Mouse (Mus musculus) CD4-positive helper T cell, adult 2 months (primary cell): ENCODE measurements around the gene Scrn3.

Experiments
- DNase-seq: peaks from one replicate; pipeline ENCODE4 v3.0.0-alpha.2; 2012; ENCODE audit warnings: low read depth, missing footprints, low spot score

Scrn3 gene

DNA sequence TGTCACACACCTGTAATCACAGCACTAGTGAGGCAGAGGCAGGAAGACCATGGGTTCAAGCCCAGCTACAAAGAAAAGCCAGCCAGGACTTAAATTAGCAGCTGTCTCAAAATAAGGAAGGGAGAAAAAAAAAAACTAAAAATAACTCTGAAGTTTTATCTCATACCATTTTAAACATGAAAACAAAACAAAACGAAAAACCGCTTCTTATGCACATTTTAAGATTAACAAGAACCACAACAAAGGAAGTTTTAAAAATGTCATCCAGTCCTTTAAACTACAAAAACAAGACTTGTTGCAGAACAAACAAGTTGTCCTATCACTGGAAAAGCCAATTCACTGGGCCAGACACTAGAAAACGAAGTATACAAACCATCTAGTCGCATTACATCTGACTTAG is 72.8 kb downstream of the Scrn3 start:
- DNase-seq, result peak; percentile 57

DNA sequence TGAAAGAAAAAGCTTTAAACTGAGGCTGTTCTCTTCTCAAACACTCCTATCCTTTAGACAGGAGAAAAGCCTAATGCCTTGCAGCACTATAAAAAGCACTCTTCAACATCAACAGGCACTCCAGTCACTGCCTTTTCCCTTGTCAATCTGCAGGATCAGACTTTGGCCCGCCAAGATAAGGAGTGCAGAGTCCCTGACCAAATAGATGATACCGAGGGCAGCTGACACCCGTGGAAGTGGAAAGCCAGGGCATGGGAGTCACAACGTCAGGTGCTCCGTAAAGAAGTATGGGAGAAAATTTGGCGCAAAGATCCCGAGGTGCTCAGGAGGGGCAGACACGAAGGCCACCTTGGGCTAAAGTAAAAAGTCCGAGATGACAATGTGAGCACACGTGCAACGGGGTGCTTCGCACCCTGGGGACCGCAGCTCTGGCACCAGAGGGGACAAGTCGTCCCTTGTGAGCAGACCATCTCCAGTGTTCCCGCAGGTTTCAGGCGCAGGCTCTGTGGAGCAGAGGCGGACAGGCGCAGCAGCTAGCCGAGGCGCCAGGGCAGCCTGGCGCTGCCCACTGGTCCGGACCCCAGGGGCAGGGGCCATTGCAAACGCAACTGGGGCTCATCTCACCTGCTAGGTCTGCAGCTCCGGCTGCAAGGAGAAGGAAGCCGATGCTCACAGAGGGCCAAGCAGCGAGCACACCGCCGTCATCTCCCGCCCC is 73.4 kb downstream of the Scrn3 start:
- DNase-seq, result no peak

DNA sequence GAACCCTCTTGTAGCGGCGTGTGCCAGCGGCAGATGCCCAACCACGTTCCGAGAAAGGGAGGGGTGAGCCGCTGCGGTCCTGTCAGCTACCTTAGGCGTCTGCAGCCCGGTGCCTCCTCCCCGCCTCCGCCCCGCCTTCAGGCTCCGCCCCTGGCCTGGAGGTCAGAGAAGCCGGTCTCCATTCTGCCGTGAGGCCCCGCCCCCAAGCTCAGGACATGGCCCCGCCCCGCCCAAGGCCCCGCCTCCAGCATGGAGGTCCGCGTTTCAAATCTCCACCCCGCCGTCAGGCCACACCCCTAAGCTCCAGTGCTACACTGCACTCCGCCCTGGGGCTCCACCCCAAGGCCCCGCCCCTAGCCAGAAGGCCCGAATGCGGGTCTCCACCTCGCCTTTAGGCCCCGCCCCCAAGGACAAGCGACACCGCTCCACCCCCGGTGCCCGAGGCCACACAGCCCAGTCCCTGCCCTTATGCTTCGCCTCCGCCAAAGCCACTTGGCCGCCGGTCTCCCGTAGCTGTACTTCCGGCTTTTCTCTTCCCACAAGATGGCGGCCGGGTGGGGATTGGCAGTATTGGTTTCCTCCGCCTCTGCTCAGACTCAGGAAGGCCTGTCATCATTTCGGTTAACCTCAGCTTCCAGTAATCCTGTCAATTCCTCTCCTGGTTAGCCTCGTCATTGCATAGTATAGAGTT is 74.1 kb downstream of the Scrn3 start, which contains the start of gene Gpr155:
TSS of gene Gpr155 (minus strand) at position 217 of the 691 bp plus-strand sequence.
- peak; percentile 98 for DNase-seq
